Mouse (Mus musculus): Measurements from ENCODE around the gene Evx2. TPM values are rescaled to one million over a fixed set of nuclear protein-coding genes. Genes with fewer than 3 reads are reported as not detected.

The Evx2 gene
- polyA plus RNA-seq, 1 experiment from 2014 or later, result not detected

- H3K4me1 ChIP-seq (replicated peaks; ENCODE audit: control insufficient read depth, insufficient read depth), result no peaks in the 10 kb centered on the region
- no peaks in the 10 kb centered on the region for H3K36me3 ChIP-seq (ENCODE audit: control insufficient read depth, insufficient read depth, low read length)
- H3K27me3 ChIP-seq (ENCODE audit: control insufficient read depth, insufficient read depth, low read length), result peaks cover 33% of the 10 kb centered on the region
- H3K9me3 ChIP-seq (ENCODE audit: control insufficient read depth, low read length), result no peaks in the 10 kb centered on the region
- WGBS, result 1% methylated on average over 43 of the region's 43 CpGs
- peak within 1 kb of the TSS; percentile 49 for H3K4me2 ChIP-seq (replicated peaks; ENCODE audit: low read depth)
- no peak within 1 kb of the TSS for H3K9ac ChIP-seq (ENCODE audit: low read length)
- no peak within 1 kb of the TSS for H3K27ac ChIP-seq (replicated peaks)
- H3K4me3 ChIP-seq (ENCODE audit: low read depth, low read length), result peak within 1 kb of the TSS; percentile 37
- no peak for TF ChIP-seq EP300 (optimal IDR thresholded peaks at IDR 0.05)
- TF ChIP-seq CTCF (IDR thresholded peaks at IDR 0.05; ENCODE audit: low read depth), result no peak; the same call in 1 of the 2 replicates
- ATAC-seq (ENCODE audit: low FRiP score, low TSS enrichment) (peak; percentile 48; the same call in 1 of the 2 replicates), DNase-seq (ENCODE audit: low spot score) (peak; percentile 29)
Observed at GRCm38 (mm10) chr2:74697567-74698121, 38.3 kb upstream of the Evx2 start, which contains the start of gene Hoxd9. Hoxd9 (plus strand) TSS chr2:74697727.

GRCm38 (mm10) chr2:74696442-74697335, 37.3 kb upstream of the Evx2 start:
- 4% methylated on average over 34 of the region's 34 CpGs for WGBS
- Histone ChIP-seq H3K27ac (replicated peaks) (no peak overlapping the region), H3K4me3 (ENCODE audit: low read depth, low read length) (no peak overlapping the region), H3K36me3 (ENCODE audit: control insufficient read depth, insufficient read depth, low read length) (no peaks in the 10 kb centered on the region), H3K9me3 (ENCODE audit: control insufficient read depth, low read length) (no peaks in the 10 kb centered on the region), H3K27me3 (ENCODE audit: control insufficient read depth, insufficient read depth, low read length) (peaks cover 42% of the 10 kb centered on the region), H3K4me1 (replicated peaks; ENCODE audit: control insufficient read depth, insufficient read depth) (no peaks in the 10 kb centered on the region), H3K9ac (ENCODE audit: low read length) (no peak overlapping the region), H3K4me2 (replicated peaks; ENCODE audit: low read depth) (no peak overlapping the region)
- TF ChIP-seq EP300 (optimal IDR thresholded peaks at IDR 0.05) (no peak), CTCF (IDR thresholded peaks at IDR 0.05; ENCODE audit: low read depth) (no peak)
- DNase-seq (ENCODE audit: low spot score), result no peak
- peak; percentile 13; the same call in 1 of the 2 replicates for ATAC-seq (ENCODE audit: low FRiP score, low TSS enrichment)

- H3K36me3 ChIP-seq (ENCODE audit: control insufficient read depth, insufficient read depth, low read length), result no peaks in the 10 kb centered on the region
- ATAC-seq (ENCODE audit: low FRiP score, low TSS enrichment) (no peak), DNase-seq (ENCODE audit: low spot score) (no peak)
- H3K9ac ChIP-seq (ENCODE audit: low read length), result no peak overlapping the region
- TF ChIP-seq CTCF (IDR thresholded peaks at IDR 0.05; ENCODE audit: low read depth), result no peak
- no peak for TF ChIP-seq EP300 (optimal IDR thresholded peaks at IDR 0.05)
- no peak overlapping the region for H3K27ac ChIP-seq (replicated peaks)
- no peaks in the 10 kb centered on the region for H3K9me3 ChIP-seq (ENCODE audit: control insufficient read depth, low read length)
- H3K4me3 ChIP-seq (ENCODE audit: low read depth, low read length), result no peak overlapping the region
- no peaks in the 10 kb centered on the region for H3K4me1 ChIP-seq (replicated peaks; ENCODE audit: control insufficient read depth, insufficient read depth)
- peaks cover 45% of the 10 kb centered on the region for H3K27me3 ChIP-seq (ENCODE audit: control insufficient read depth, insufficient read depth, low read length)
- 9% methylated on average over 7 of the region's 7 CpGs for WGBS
- no peak overlapping the region for H3K4me2 ChIP-seq (replicated peaks; ENCODE audit: low read depth)
Observed at GRCm38 (mm10) chr2:74695813-74696430, 36.6 kb upstream of the Evx2 start.

GRCm38 (mm10) chr2:74695383-74695782, 36.0 kb upstream of the Evx2 start:
- H3K4me3 ChIP-seq (ENCODE audit: low read depth, low read length), result no peak overlapping the region
- H3K9ac ChIP-seq (ENCODE audit: low read length), result no peak overlapping the region
- peaks cover 41% of the 10 kb centered on the region for H3K27me3 ChIP-seq (ENCODE audit: control insufficient read depth, insufficient read depth, low read length)
- ATAC-seq (ENCODE audit: low FRiP score, low TSS enrichment), result no peak
- H3K4me1 ChIP-seq (replicated peaks; ENCODE audit: control insufficient read depth, insufficient read depth), result no peaks in the 10 kb centered on the region
- TF ChIP-seq EP300 (optimal IDR thresholded peaks at IDR 0.05) (no peak), CTCF (IDR thresholded peaks at IDR 0.05; ENCODE audit: low read depth) (no peak)
- WGBS, result 0% methylated on average over 1 of the region's 1 CpGs
- H3K9me3 ChIP-seq (ENCODE audit: control insufficient read depth, low read length), result no peaks in the 10 kb centered on the region
- H3K27ac ChIP-seq (replicated peaks), result no peak overlapping the region
- no peak overlapping the region for H3K4me2 ChIP-seq (replicated peaks; ENCODE audit: low read depth)
- H3K36me3 ChIP-seq (ENCODE audit: control insufficient read depth, insufficient read depth, low read length), result no peaks in the 10 kb centered on the region
- DNase-seq (ENCODE audit: low spot score), result no peak

GRCm38 (mm10) chr2:74694066-74694465, 34.7 kb upstream of the Evx2 start:
- ATAC-seq (ENCODE audit: low FRiP score, low TSS enrichment), result no peak
- no peak overlapping the region for H3K9ac ChIP-seq (ENCODE audit: low read length)
- no peaks in the 10 kb centered on the region for H3K36me3 ChIP-seq (ENCODE audit: control insufficient read depth, insufficient read depth, low read length)
- peaks cover 37% of the 10 kb centered on the region for H3K27me3 ChIP-seq (ENCODE audit: control insufficient read depth, insufficient read depth, low read length)
- no peak overlapping the region for H3K4me3 ChIP-seq (ENCODE audit: low read depth, low read length)
- no peak overlapping the region for H3K4me2 ChIP-seq (replicated peaks; ENCODE audit: low read depth)
- TF ChIP-seq CTCF (IDR thresholded peaks at IDR 0.05; ENCODE audit: low read depth) (peak; percentile 48), EP300 (optimal IDR thresholded peaks at IDR 0.05) (no peak)
- 3% methylated on average over 16 of the region's 16 CpGs for WGBS
- no peak for DNase-seq (ENCODE audit: low spot score)
- no peak overlapping the region for H3K27ac ChIP-seq (replicated peaks)
- no peaks in the 10 kb centered on the region for H3K9me3 ChIP-seq (ENCODE audit: control insufficient read depth, low read length)
- H3K4me1 ChIP-seq (replicated peaks; ENCODE audit: control insufficient read depth, insufficient read depth), result no peaks in the 10 kb centered on the region
